Mouse (Mus musculus): ENCODE results near the gene Zmiz1. TPM values are rescaled to one million over a fixed set of nuclear protein-coding genes. Genes with fewer than 3 reads are reported as not detected.

Zmiz1 gene
- polyA plus RNA-seq, 1 experiment from 2014 or later, result 23.8 TPM

- H3K9me3 ChIP-seq, result no peaks in the 10 kb centered on the region
- H3K4me3 ChIP-seq, result no peak overlapping the region
- H3K36me3 ChIP-seq, result peaks cover 12% of the 10 kb centered on the region
- H3K27me3 ChIP-seq, result no peaks in the 10 kb centered on the region
- H3K27ac ChIP-seq, result no peak overlapping the region
- no peak for ATAC-seq (ENCODE audit: borderline replicate concordance, extremely low read depth, low FRiP score, low TSS enrichment)
- H3K4me1 ChIP-seq, result peaks cover 25% of the 10 kb centered on the region
- H3K9ac ChIP-seq, result no peak overlapping the region
- H3K4me2 ChIP-seq, result no peak overlapping the region
- WGBS, result 86% methylated on average over 6 of the region's 6 CpGs
Measured at GRCm38 (mm10) chr14:25582603-25583002, 123.6 kb downstream of the Zmiz1 start.

GRCm38 (mm10) chr14:25583899-25584298, 124.9 kb downstream of the Zmiz1 start:
- no peak for ATAC-seq (ENCODE audit: borderline replicate concordance, extremely low read depth, low FRiP score, low TSS enrichment)
- Histone ChIP-seq H3K27ac (no peak overlapping the region), H3K4me1 (peaks cover 38% of the 10 kb centered on the region), H3K9me3 (no peaks in the 10 kb centered on the region), H3K4me3 (no peak overlapping the region), H3K27me3 (no peaks in the 10 kb centered on the region), H3K36me3 (peaks cover 11% of the 10 kb centered on the region), H3K4me2 (no peak overlapping the region), H3K9ac (no peak overlapping the region)
- WGBS, result 70% methylated on average over 10 of the region's 10 CpGs

- Histone ChIP-seq H3K4me2 (no peak overlapping the region), H3K27me3 (no peaks in the 10 kb centered on the region), H3K9me3 (no peaks in the 10 kb centered on the region), H3K36me3 (peaks cover 10% of the 10 kb centered on the region), H3K9ac (0 out of 2 replicates have a peak overlapping the region, but pooled peaks have one; percentile 9), H3K27ac (peak overlapping the region; percentile 89), H3K4me1 (peaks cover 45% of the 10 kb centered on the region), H3K4me3 (no peak overlapping the region)
- ATAC-seq (ENCODE audit: borderline replicate concordance, extremely low read depth, low FRiP score, low TSS enrichment), result peak; percentile 39
- 32% methylated on average over 21 of the region's 21 CpGs for WGBS
Measured at GRCm38 (mm10) chr14:25585545-25586301, 126.7 kb downstream of the Zmiz1 start.

GRCm38 (mm10) chr14:25586846-25587486, 128.0 kb downstream of the Zmiz1 start:
- no peak overlapping the region for H3K4me3 ChIP-seq
- H3K4me1 ChIP-seq, result peaks cover 45% of the 10 kb centered on the region
- 35% methylated on average over 10 of the region's 10 CpGs for WGBS
- H3K9me3 ChIP-seq, result no peaks in the 10 kb centered on the region
- no peak for ATAC-seq (ENCODE audit: borderline replicate concordance, extremely low read depth, low FRiP score, low TSS enrichment)
- H3K4me2 ChIP-seq, result peak overlapping the region; percentile 32; the same call in 1 of the 2 replicates
- H3K9ac ChIP-seq, result peak overlapping the region; percentile 11; the same call in 1 of the 2 replicates
- H3K36me3 ChIP-seq, result peaks cover 6% of the 10 kb centered on the region; the same call in 1 of the 2 replicates
- H3K27me3 ChIP-seq, result no peaks in the 10 kb centered on the region
- H3K27ac ChIP-seq, result peak overlapping the region; percentile 89

- Histone ChIP-seq H3K27me3 (no peaks in the 10 kb centered on the region), H3K4me1 (peaks cover 45% of the 10 kb centered on the region), H3K27ac (peak overlapping the region; percentile 89), H3K36me3 (peaks cover 6% of the 10 kb centered on the region; the same call in 1 of the 2 replicates), H3K9me3 (no peaks in the 10 kb centered on the region), H3K4me2 (peak overlapping the region; percentile 32; the same call in 1 of the 2 replicates), H3K4me3 (no peak overlapping the region), H3K9ac (peak overlapping the region; percentile 11; the same call in 1 of the 2 replicates)
- WGBS, result 12% methylated on average over 6 of the region's 6 CpGs
- ATAC-seq (ENCODE audit: borderline replicate concordance, extremely low read depth, low FRiP score, low TSS enrichment), result peak; percentile 69; the same call in 1 of the 2 replicates
Measured at GRCm38 (mm10) chr14:25587487-25588001, 128.6 kb downstream of the Zmiz1 start.

GRCm38 (mm10) chr14:25588156-25588555, 129.2 kb downstream of the Zmiz1 start:
- ATAC-seq (ENCODE audit: borderline replicate concordance, extremely low read depth, low FRiP score, low TSS enrichment), result no peak
- Histone ChIP-seq H3K9me3 (no peaks in the 10 kb centered on the region), H3K4me3 (no peak overlapping the region), H3K27me3 (no peaks in the 10 kb centered on the region), H3K9ac (no peak overlapping the region), H3K27ac (peak overlapping the region; percentile 89), H3K4me1 (peaks cover 45% of the 10 kb centered on the region), H3K4me2 (no peak overlapping the region), H3K36me3 (peaks cover 6% of the 10 kb centered on the region; the same call in 1 of the 2 replicates)
- WGBS, result 46% methylated on average over 2 of the region's 2 CpGs

GRCm38 (mm10) chr14:25588946-25589937, 130.3 kb downstream of the Zmiz1 start:
- H3K27me3 ChIP-seq, result no peaks in the 10 kb centered on the region
- H3K27ac ChIP-seq, result peak overlapping the region; percentile 89
- WGBS, result 65% methylated on average over 16 of the region's 16 CpGs
- ATAC-seq (ENCODE audit: borderline replicate concordance, extremely low read depth, low FRiP score, low TSS enrichment), result no peak
- H3K36me3 ChIP-seq, result peaks cover 4% of the 10 kb centered on the region; the same call in 1 of the 2 replicates
- peaks cover 45% of the 10 kb centered on the region for H3K4me1 ChIP-seq
- H3K9me3 ChIP-seq, result no peaks in the 10 kb centered on the region
- no peak overlapping the region for H3K4me3 ChIP-seq
- no peak overlapping the region for H3K9ac ChIP-seq
- H3K4me2 ChIP-seq, result no peak overlapping the region

- Histone ChIP-seq H3K4me2 (no peak overlapping the region), H3K36me3 (peaks cover 4% of the 10 kb centered on the region; the same call in 1 of the 2 replicates), H3K9ac (no peak overlapping the region), H3K27me3 (no peaks in the 10 kb centered on the region), H3K9me3 (no peaks in the 10 kb centered on the region), H3K27ac (no peak overlapping the region), H3K4me3 (no peak overlapping the region), H3K4me1 (peaks cover 37% of the 10 kb centered on the region)
- no peak for ATAC-seq (ENCODE audit: borderline replicate concordance, extremely low read depth, low FRiP score, low TSS enrichment)
- 63% methylated on average over 5 of the region's 5 CpGs for whole genome bisulfite sequencing
Measured at GRCm38 (mm10) chr14:25591000-25591399, 132.0 kb downstream of the Zmiz1 start.

GRCm38 (mm10) chr14:25591426-25591825, 132.4 kb downstream of the Zmiz1 start:
- Histone ChIP-seq H3K4me2 (no peak overlapping the region), H3K4me1 (peaks cover 32% of the 10 kb centered on the region)

GRCm38 (mm10) chr14:25592522-25592921, 133.5 kb downstream of the Zmiz1 start:
- 45% methylated on average over 6 of the region's 6 CpGs for WGBS
- H3K4me3 ChIP-seq, result no peak overlapping the region
- H3K9ac ChIP-seq, result no peak overlapping the region
- H3K4me1 ChIP-seq, result peaks cover 21% of the 10 kb centered on the region
- H3K4me2 ChIP-seq, result no peak overlapping the region
- no peak overlapping the region for H3K27ac ChIP-seq
- no peaks in the 10 kb centered on the region for H3K9me3 ChIP-seq
- H3K27me3 ChIP-seq, result no peaks in the 10 kb centered on the region
- peaks cover 4% of the 10 kb centered on the region; the same call in 1 of the 2 replicates for H3K36me3 ChIP-seq
- ATAC-seq (ENCODE audit: borderline replicate concordance, extremely low read depth, low FRiP score, low TSS enrichment), result no peak

More at GRCm38 (mm10) chr14:25591426-25591825, 132.4 kb downstream of the Zmiz1 start:
- no peak overlapping the region for H3K27ac ChIP-seq
- H3K9me3 ChIP-seq, result no peaks in the 10 kb centered on the region
- WGBS, result 100% methylated on average over 1 of the region's 1 CpGs
- H3K27me3 ChIP-seq, result no peaks in the 10 kb centered on the region
- no peak overlapping the region for H3K9ac ChIP-seq
- ATAC-seq (ENCODE audit: borderline replicate concordance, extremely low read depth, low FRiP score, low TSS enrichment), result no peak
- peaks cover 4% of the 10 kb centered on the region; the same call in 1 of the 2 replicates for H3K36me3 ChIP-seq
- H3K4me3 ChIP-seq, result no peak overlapping the region

GRCm38 (mm10) chr14:25593876-25594275, 134.9 kb downstream of the Zmiz1 start:
- no peak overlapping the region for H3K27ac ChIP-seq
- H3K4me1 ChIP-seq, result peaks cover 8% of the 10 kb centered on the region
- H3K4me2 ChIP-seq, result no peak overlapping the region
- peaks cover 9% of the 10 kb centered on the region for H3K36me3 ChIP-seq
- WGBS, result 72% methylated on average over 8 of the region's 8 CpGs
- H3K27me3 ChIP-seq, result no peaks in the 10 kb centered on the region
- H3K9ac ChIP-seq, result no peak overlapping the region
- ATAC-seq (ENCODE audit: borderline replicate concordance, extremely low read depth, low FRiP score, low TSS enrichment), result no peak
- H3K4me3 ChIP-seq, result no peak overlapping the region
- H3K9me3 ChIP-seq, result no peaks in the 10 kb centered on the region

Measured in lung, embryonic 15.5 days (tissue).